Mouse (Mus musculus) stomach, postnatal 0 days (tissue): ENCODE data around the gene Kng1. TPM values are rescaled to one million over a fixed set of nuclear protein-coding genes. Genes with fewer than 3 reads are reported as not detected.
A peak's percentile ranks its signal among the peaks of the same experiment; 100 is the strongest.

ENCODE experiments used
- ATAC-seq: fragments of 200-750 bp; cut with Nextera tagmentation; 2 replicates; pipeline ENCODE4 v1.8.0; 2017; ENCODE audit not compliant: low FRiP score, low TSS enrichment
- DNase-seq: peaks from one replicate; pipeline ENCODE4 v3.0.0-alpha.2; 2016; ENCODE audit warnings: low spot score
- H3K27ac ChIP-seq: fragments of 300-500 bp; sonication (generic); replicated peaks from 2 replicates; pipeline ENCODE4 v1.5.1; 2014; ENCODE audit warnings: mild to moderate bottlenecking, control low read depth
- H3K27me3 ChIP-seq: fragments of 300-500 bp; sonication (generic); 2 replicates; pipeline ENCODE4 v1.6.1; 2014; ENCODE audit warnings: low read length; ENCODE audit not compliant: control insufficient read depth, insufficient read depth
- H3K36me3 ChIP-seq: fragments of 300-500 bp; sonication (generic); 2 replicates; pipeline ENCODE4 v1.6.1; 2014; ENCODE audit warnings: low read length, mixed read lengths; ENCODE audit not compliant: control insufficient read depth, insufficient read depth
- H3K4me1 ChIP-seq: fragments of 300-500 bp; sonication (generic); replicated peaks from 2 replicates; pipeline ENCODE4 v1.6.1; 2014; ENCODE audit warnings: antibody characterized with exemption; ENCODE audit not compliant: control insufficient read depth, insufficient read depth
- H3K4me2 ChIP-seq: fragments of 300-500 bp; sonication (generic); replicated peaks from 2 replicates; pipeline ENCODE4 v1.6.1; 2014; ENCODE audit warnings: low read depth, mild to moderate bottlenecking, control low read depth, moderate library complexity
- H3K4me3 ChIP-seq: fragments of 300-500 bp; sonication (generic); 2 replicates; pipeline ENCODE4 v1.5.1; 2014; ENCODE audit warnings: low read depth, low read length, control low read depth
- H3K9ac ChIP-seq: fragments of 300-500 bp; sonication (generic); 2 replicates; pipeline ENCODE4 v1.6.1; 2014; ENCODE audit warnings: mild to moderate bottlenecking, low read length, control low read depth, mixed read lengths
- H3K9me3 ChIP-seq: fragments of 300-500 bp; sonication (generic); 2 replicates; pipeline ENCODE4 v1.6.1; 2016; ENCODE audit warnings: low read length; ENCODE audit not compliant: control insufficient read depth
- CTCF ChIP-seq: IDR thresholded peaks from 2 replicates; pipeline ENCODE4 v1.5.1; 2016; ENCODE audit warnings: antibody characterized with exemption, low read depth, mild to moderate bottlenecking, moderate library complexity
- EP300 ChIP-seq: optimal IDR thresholded peaks from 2 replicates; pipeline ENCODE3; 2016; ENCODE audit warnings: antibody characterized with exemption
- WGBS: fragments of 180-500 bp; shearing (Covaris S2); extraction: QIAGEN DNeasy Blood & Tissue Kit; methylation state at CpG from one replicate; pipeline ENCODE4 v1.1.7; 2014; 5-methylcytosine and 5-hydroxymethylcytosine counted together
- microRNA-seq: library from miRNA; unstranded; fragments of <30 nt; microRNA quantifications from one replicate; pipeline ENCODE4, GENCODE M21; 2016
- polyA plus RNA-seq: library from polyadenylated mRNA; unstranded; fragments of >200 nt; fragmentation: Nextera tagmentation; extraction: Ambion mirVana; gene quantifications from 2 replicates; pipeline ENCODE4 v1.2.1, GENCODE M21; 2015

Gene Kng1
- polyA plus RNA-seq, 1 experiment from 2014 or later: 4.3 TPM

DNA sequence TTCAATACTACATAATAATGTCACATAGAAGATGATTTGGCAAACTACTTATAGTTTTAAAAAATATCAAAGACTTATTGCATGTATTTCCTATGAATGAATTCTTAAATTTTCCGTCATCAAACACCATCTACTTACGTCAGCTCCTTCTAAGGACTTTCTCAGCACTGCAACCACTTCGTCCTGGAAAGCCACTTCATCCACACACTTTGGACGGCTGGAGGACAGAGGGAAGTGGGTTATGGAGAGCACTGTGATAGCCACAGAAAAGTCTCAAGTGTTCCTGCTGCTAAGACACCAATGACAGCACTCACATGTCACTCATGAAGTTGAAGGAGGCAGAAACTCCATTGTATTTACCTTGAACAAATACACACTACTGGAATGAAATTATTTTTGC, 66.7 kb downstream of the Kng1 start:
- Histone ChIP-seq H3K36me3 (0 out of 2 replicates have a peak, but pooled peaks cover 6% of the 10 kb centered on the region), H3K4me3 (no peak overlapping the region), H3K27ac (no peak overlapping the region), H3K27me3 (no peaks in the 10 kb centered on the region), H3K9ac (no peak overlapping the region), H3K4me1 (no peaks in the 10 kb centered on the region), H3K9me3 (no peaks in the 10 kb centered on the region), H3K4me2 (no peak overlapping the region)
- ATAC-seq (no peak), DNase-seq (no peak)
- no peak for TF ChIP-seq EP300
- no peak for TF ChIP-seq CTCF
- 89% methylated on average over 4 of the region's 4 CpGs for WGBS

DNA sequence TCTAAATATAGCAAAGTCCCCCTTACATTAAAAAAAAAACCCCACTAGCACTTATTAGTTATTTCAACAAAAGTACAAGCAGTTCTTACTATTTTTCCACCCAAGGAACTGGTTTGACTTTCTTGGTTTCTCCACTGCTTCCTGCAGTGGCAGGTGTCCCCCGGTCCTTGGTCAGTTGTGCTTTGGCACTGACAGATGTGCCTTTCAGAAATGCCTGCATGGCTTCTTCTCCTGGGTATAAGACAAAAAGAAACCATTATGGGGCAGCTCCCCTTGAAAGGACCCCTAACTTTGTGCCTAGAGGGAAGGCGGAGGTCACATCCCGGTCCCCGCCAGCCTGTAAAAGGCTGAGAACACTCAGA, 69.6 kb downstream of the Kng1 start:
- no peaks in the 10 kb centered on the region for H3K27me3 ChIP-seq
- peak overlapping the region; percentile 89 for H3K4me2 ChIP-seq
- H3K36me3 ChIP-seq: 0 out of 2 replicates have a peak, but pooled peaks cover 6% of the 10 kb centered on the region
- no peaks in the 10 kb centered on the region for H3K4me1 ChIP-seq
- no peaks in the 10 kb centered on the region for H3K9me3 ChIP-seq
- WGBS: 0% methylated on average over 4 of the region's 4 CpGs
- ATAC-seq (no peak; the same call in 1 of the 2 replicates), DNase-seq (no peak)
- H3K27ac ChIP-seq: peak overlapping the region; percentile 99
- TF ChIP-seq CTCF (no peak), EP300 (no peak)
- peak overlapping the region; percentile 81 for H3K4me3 ChIP-seq
- peak overlapping the region; percentile 89 for H3K9ac ChIP-seq

DNA sequence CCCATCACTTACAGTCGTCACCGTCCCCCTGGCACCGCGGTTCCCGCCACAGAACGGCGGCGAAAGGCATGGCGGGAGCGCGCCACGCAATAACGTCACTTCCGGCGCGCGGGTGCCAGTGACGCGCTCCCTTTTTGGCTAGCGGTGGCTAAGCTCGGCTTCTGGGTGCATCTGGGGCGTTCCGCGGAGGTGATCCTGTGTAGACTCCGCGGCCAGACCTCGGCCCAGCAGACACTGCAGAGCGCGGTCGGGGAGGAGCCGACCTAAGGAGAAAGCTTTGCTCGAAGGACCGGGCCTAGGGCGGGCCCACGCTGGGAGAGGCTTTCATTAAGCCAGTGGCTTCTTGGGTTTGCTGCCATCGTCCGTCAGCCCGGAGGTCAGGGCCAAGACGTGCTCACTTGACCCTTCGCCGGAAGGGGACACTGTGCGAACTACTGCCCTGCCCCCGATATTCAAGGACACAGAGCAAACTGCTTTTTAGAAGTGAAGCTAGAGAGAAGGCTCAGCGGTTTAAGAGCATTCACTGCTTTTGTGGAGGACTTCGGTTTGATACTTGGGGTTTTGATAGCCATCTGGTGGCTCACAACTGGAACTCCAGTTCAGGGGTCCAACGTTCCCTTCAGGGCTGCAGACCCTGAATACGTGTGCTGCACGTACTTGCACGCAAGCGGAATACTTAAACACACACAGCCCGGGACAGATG, 70.2 kb downstream of the Kng1 start, which contains the start of gene Rfc4:
Rfc4 (minus strand) TSS at position 65 of the 703 bp plus-strand sequence.
- Histone ChIP-seq H3K4me3 (peak within 1 kb of the TSS; percentile 81), H3K4me2 (peak within 1 kb of the TSS; percentile 89), H3K9ac (peak within 1 kb of the TSS; percentile 89), H3K27me3 (no peaks in the 10 kb centered on the region), H3K27ac (peak within 1 kb of the TSS; percentile 99), H3K9me3 (no peaks in the 10 kb centered on the region), H3K4me1 (no peaks in the 10 kb centered on the region), H3K36me3 (0 out of 2 replicates have a peak, but pooled peaks cover 3% of the 10 kb centered on the region)
- under 1% methylated on average over 51 of the region's 51 CpGs for WGBS
- ATAC-seq: peak; percentile 94
- no peak for TF ChIP-seq EP300
- peak; percentile 67 for TF ChIP-seq CTCF
- peak; percentile 91 for DNase-seq

DNA sequence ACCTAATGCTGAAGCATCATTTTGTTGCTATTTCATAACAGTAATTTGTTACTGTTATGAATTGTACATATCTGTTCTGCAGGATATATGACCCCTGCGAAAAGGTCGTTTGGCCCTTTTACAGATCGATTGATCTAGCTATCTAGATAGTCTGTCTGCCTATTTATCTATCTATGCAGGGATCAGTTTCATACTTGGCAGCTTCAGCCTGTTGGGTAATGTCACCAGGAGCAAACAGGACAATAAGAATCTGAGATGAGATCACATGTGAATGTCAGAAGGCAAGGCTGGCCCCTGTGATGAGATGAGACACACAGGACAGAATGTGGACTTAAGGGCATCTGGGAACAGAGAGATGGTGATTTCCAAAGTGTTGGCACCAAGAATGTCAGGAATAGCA, 72.6 kb downstream of the Kng1 start:
- no peak for TF ChIP-seq EP300
- no peak for TF ChIP-seq CTCF
- no peak overlapping the region for H3K27ac ChIP-seq
- H3K4me1 ChIP-seq: no peaks in the 10 kb centered on the region
- no peak for DNase-seq
- H3K9ac ChIP-seq: no peak overlapping the region
- H3K36me3 ChIP-seq: no peaks in the 10 kb centered on the region
- H3K27me3 ChIP-seq: no peaks in the 10 kb centered on the region
- H3K9me3 ChIP-seq: no peaks in the 10 kb centered on the region
- ATAC-seq: no peak
- WGBS: 86% methylated on average over 3 of the region's 3 CpGs
- H3K4me2 ChIP-seq: no peak overlapping the region
- no peak overlapping the region for H3K4me3 ChIP-seq

Small RNA genes lying within 50 kb of the gene (microRNA-seq; reads per million reads assigned to microRNA genes)
- not detected for gene Gm49346

Other genes with a start within 250 kb of the Kng1 start
- 0.11 and 0.15 TPM in 2 replicates for gene Crygs, start 246.3 kb upstream of the Kng1 start, polyA plus RNA-seq
- gene Tbccd1, start 200.2 kb upstream of the Kng1 start, polyA plus RNA-seq: 11.5 and 12.2 TPM in 2 replicates
- 93.5 and 94.2 TPM in 2 replicates for gene Dnajb11, start 200.0 kb upstream of the Kng1 start, polyA plus RNA-seq
- 29.1 and 50.8 TPM in 2 replicates for gene Ahsg, start 166.6 kb upstream of the Kng1 start, polyA plus RNA-seq
- 72.3 and 73.2 TPM in 2 replicates for gene Fetub, start 139.5 kb upstream of the Kng1 start, polyA plus RNA-seq
- gene Hrg, start 106.8 kb upstream of the Kng1 start, polyA plus RNA-seq: 0.28 and 0.56 TPM in 2 replicates
- gene Kng2, start 28.4 kb upstream of the Kng1 start, polyA plus RNA-seq: 0.96 and 1.1 TPM in 2 replicates
- 99.0 and 107 TPM in 2 replicates for gene Eif4a2, start 49.6 kb downstream of the Kng1 start, polyA plus RNA-seq
- 35.9 and 38.0 TPM in 2 replicates for gene Rfc4, start 69.9 kb downstream of the Kng1 start, polyA plus RNA-seq
- gene Adipoq, start 88.7 kb downstream of the Kng1 start, polyA plus RNA-seq: not detected in 2 replicates
- gene St6gal1, start 166.9 kb downstream of the Kng1 start, polyA plus RNA-seq: 7.7 and 7.9 TPM in 2 replicates